Mouse (Mus musculus): ENCODE data around the gene Setx.

DNA sequence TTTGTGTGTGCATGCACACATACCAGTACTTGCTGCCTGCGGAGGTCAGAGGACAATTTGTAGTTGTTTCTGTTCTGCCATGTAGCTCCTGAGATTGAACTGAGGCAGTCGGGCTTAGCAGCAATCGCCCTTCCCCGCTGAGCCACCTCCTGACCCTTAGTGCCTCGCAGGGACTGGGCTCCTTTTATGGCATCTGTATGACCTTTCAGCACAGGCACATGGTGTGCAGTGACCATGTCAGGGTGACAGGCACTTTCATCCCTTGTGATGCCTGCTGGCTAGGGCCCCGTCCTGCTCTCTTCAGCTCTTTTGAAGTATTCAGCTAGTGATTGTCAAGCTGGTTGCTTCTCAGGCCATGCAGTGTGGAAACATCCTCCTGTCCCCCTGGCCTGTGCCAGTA is 62.2 kb downstream of the Setx start:
- TF ChIP-seq CTCF (IDR thresholded peaks at IDR 0.05; ENCODE audit: low read depth, low read length) (no peak), EP300 (IDR thresholded peaks at IDR 0.05; ENCODE audit: insufficient read depth, low read depth, low read length) (no peak), POLR2A (IDR thresholded peaks at IDR 0.05; ENCODE audit: insufficient read depth, low read length) (no peak)

Data from ES-Bruce4 (cell line).